Mouse (Mus musculus): ENCODE data around the gene Gm17364. TPM values are rescaled to one million over a fixed set of nuclear protein-coding genes. Genes with fewer than 3 reads are reported as not detected.

Gene Gm17364
- not detected in 2 replicates for polyA plus RNA-seq (2015; fragmentation: Nextera tagmentation; extraction: Ambion mirVana)

DNA sequence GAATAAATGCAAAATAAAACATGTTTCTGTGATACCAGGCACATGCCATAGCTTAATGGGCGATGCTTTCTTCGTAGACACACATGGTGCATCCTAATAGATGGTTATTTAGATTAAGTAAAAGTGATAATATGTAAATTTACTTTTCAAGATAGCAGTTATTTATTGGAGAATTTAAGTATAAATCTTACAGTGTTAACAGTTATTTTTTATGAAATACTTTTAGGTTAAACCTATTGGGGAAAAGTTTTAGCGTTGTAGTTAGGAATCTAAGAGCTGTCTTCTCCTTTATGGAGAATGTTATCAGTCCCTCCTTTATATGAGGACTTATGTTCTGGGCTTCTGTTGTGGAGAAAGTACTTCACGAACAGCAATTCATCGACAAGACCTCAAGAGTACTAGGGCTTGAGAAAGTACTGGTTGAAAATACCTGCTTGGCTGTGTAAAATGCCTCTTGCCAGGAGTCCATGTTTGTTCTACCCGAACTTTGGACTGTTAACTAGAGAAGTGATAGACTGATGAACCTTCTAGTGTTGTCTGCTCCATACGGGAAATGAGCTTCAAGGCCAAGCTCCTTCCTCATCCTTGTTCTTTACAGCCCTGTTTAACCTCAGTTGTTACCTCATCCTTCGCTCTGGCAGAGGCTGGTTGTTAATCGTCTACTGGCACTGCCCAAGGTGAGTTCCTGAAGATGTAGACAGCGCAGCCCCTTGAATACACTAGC is at the start of gene Gm17364:
Gm17364 (minus strand) TSS at position 51 of the 724 bp plus-strand sequence.
- no peak for ATAC-seq
- Histone ChIP-seq H3K9ac (ENCODE audit: low read depth, low read length) (no peak within 1 kb of the TSS), H3K27ac (ENCODE audit: low read depth, low read length) (no peak within 1 kb of the TSS), H3K36me3 (ENCODE audit: control insufficient read depth, insufficient read depth, low read length) (peaks cover 8% of the 10 kb centered on the region), H3K4me3 (ENCODE audit: low read length) (no peak within 1 kb of the TSS), H3K4me1 (ENCODE audit: control insufficient read depth, insufficient read depth, low read depth, low read length) (no peaks in the 10 kb centered on the region), H3K27me3 (replicated peaks; ENCODE audit: control insufficient read depth, insufficient read depth, low read length) (no peaks in the 10 kb centered on the region), H3K4me2 (ENCODE audit: low read length) (no peak within 1 kb of the TSS), H3K9me3 (ENCODE audit: control insufficient read depth, low read length) (0 out of 2 replicates have a peak, but pooled peaks cover 2% of the 10 kb centered on the region)
- 97% methylated on average over 10 of the region's 10 CpGs for WGBS

DNA sequence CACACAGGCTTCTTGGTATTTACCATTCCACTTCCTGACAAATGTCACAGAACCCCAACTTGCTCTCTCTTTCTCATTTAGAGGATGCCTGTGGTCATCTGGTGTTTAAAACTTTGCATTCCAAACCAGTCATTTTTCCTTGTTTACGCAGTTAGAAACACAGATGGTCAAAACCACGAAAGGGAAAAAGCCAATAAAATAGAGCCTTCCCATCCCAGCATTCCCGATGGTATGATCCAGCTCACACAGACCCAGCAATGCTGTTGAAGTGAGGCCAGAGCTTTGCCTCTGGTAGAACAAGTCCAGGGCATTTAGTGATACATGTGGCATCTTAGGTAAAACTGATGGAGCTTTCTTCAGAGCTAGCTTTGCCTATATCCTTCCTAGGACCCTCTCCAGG is 47.7 kb upstream of the Gm17364 start:
- ATAC-seq = no peak
- Histone ChIP-seq H3K4me2 (ENCODE audit: low read length) (no peak overlapping the region), H3K36me3 (ENCODE audit: control insufficient read depth, insufficient read depth, low read length) (peaks cover 4% of the 10 kb centered on the region), H3K27ac (ENCODE audit: low read depth, low read length) (peak overlapping the region; percentile 74), H3K4me1 (ENCODE audit: control insufficient read depth, insufficient read depth, low read depth, low read length) (peaks cover 3% of the 10 kb centered on the region; the same call in 1 of the 2 replicates), H3K9ac (ENCODE audit: low read depth, low read length) (no peak overlapping the region), H3K27me3 (replicated peaks; ENCODE audit: control insufficient read depth, insufficient read depth, low read length) (no peaks in the 10 kb centered on the region), H3K4me3 (ENCODE audit: low read length) (no peak overlapping the region), H3K9me3 (ENCODE audit: control insufficient read depth, low read length) (no peaks in the 10 kb centered on the region)
- WGBS = 76% methylated on average over 3 of the region's 3 CpGs

DNA sequence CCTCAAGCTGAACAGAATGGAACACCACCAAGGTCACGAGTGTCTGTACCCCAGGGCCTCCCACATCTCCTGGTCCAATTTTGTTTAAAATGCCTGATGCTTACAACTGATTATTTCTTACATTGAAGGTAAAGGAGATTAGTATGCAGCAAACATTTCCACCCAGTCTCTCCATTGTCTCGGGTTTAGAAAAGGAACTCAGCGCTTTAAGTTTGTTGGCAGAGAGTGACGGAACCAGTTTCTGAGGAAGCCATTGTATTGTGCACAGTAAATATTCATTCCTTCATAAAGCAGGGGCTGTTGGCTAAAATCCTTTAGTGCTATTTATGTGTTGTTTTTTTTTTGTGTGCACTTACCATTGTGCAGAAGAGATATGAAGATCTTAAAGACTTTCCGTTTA is 47.0 kb upstream of the Gm17364 start:
- Histone ChIP-seq H3K4me1 (ENCODE audit: control insufficient read depth, insufficient read depth, low read depth, low read length) (peaks cover 3% of the 10 kb centered on the region; the same call in 1 of the 2 replicates), H3K9me3 (ENCODE audit: control insufficient read depth, low read length) (no peaks in the 10 kb centered on the region), H3K4me3 (ENCODE audit: low read length) (no peak overlapping the region), H3K27ac (ENCODE audit: low read depth, low read length) (peak overlapping the region; percentile 74), H3K36me3 (ENCODE audit: control insufficient read depth, insufficient read depth, low read length) (peaks cover 10% of the 10 kb centered on the region), H3K9ac (ENCODE audit: low read depth, low read length) (no peak overlapping the region), H3K27me3 (replicated peaks; ENCODE audit: control insufficient read depth, insufficient read depth, low read length) (no peaks in the 10 kb centered on the region), H3K4me2 (ENCODE audit: low read length) (no peak overlapping the region)
- peak; percentile 61; the same call in 1 of the 2 replicates for ATAC-seq
- WGBS = 46% methylated on average over 5 of the region's 5 CpGs

DNA sequence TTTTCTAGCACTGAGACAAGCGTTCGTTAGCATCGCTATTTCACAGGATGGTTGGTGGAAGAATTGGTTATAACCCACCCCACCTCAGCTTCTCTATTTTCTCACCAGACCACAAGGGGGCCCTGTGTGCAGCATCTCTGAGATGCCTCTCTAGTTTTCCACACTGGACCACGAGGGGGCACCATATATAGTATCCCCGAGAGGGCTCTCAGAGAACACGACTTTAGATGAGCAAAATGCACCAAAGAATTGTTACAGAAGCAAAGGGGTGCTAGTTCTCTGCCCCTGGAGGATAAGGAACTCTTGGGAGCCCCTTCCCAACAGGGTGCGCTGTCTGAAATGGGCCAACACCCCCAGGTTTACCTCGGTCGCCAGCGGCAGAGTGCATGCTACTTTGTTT is 28.9 kb upstream of the Gm17364 start:
- Histone ChIP-seq H3K27ac (ENCODE audit: low read depth, low read length) (no peak overlapping the region), H3K36me3 (ENCODE audit: control insufficient read depth, insufficient read depth, low read length) (no peaks in the 10 kb centered on the region), H3K9ac (ENCODE audit: low read depth, low read length) (no peak overlapping the region), H3K9me3 (ENCODE audit: control insufficient read depth, low read length) (no peaks in the 10 kb centered on the region), H3K27me3 (replicated peaks; ENCODE audit: control insufficient read depth, insufficient read depth, low read length) (no peaks in the 10 kb centered on the region), H3K4me1 (ENCODE audit: control insufficient read depth, insufficient read depth, low read depth, low read length) (no peaks in the 10 kb centered on the region), H3K4me2 (ENCODE audit: low read length) (no peak overlapping the region), H3K4me3 (ENCODE audit: low read length) (no peak overlapping the region)
- WGBS = 60% methylated on average over 10 of the region's 10 CpGs
- no peak for ATAC-seq

DNA sequence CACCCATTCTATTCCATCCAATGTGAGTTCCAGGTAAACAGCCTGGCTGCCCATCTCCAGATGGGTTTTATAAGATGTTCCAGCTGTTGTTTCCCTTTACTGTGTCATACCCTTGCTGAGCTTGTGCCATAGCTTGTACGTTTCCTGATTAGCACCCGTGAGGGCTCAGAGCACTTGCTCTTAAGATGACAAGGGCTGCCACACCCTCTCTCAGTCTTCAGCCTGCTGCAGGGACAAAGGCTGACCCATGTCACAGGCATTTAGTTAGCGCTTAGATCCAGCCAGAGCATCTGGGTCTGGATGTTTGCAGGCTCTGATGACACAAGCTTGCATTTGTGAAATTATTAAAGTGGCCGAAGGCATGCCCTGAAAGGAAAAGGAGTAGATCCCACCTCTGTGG is 26.3 kb upstream of the Gm17364 start:
- no peak overlapping the region for H3K4me3 ChIP-seq (ENCODE audit: low read length)
- no peak overlapping the region for H3K9ac ChIP-seq (ENCODE audit: low read depth, low read length)
- no peaks in the 10 kb centered on the region for H3K27me3 ChIP-seq (replicated peaks; ENCODE audit: control insufficient read depth, insufficient read depth, low read length)
- H3K27ac ChIP-seq (ENCODE audit: low read depth, low read length) = no peak overlapping the region
- whole genome bisulfite sequencing = 58% methylated on average over 4 of the region's 4 CpGs
- ATAC-seq = no peak
- H3K36me3 ChIP-seq (ENCODE audit: control insufficient read depth, insufficient read depth, low read length) = no peaks in the 10 kb centered on the region
- no peak overlapping the region for H3K4me2 ChIP-seq (ENCODE audit: low read length)
- H3K4me1 ChIP-seq (ENCODE audit: control insufficient read depth, insufficient read depth, low read depth, low read length) = no peaks in the 10 kb centered on the region
- H3K9me3 ChIP-seq (ENCODE audit: control insufficient read depth, low read length) = no peaks in the 10 kb centered on the region

DNA sequence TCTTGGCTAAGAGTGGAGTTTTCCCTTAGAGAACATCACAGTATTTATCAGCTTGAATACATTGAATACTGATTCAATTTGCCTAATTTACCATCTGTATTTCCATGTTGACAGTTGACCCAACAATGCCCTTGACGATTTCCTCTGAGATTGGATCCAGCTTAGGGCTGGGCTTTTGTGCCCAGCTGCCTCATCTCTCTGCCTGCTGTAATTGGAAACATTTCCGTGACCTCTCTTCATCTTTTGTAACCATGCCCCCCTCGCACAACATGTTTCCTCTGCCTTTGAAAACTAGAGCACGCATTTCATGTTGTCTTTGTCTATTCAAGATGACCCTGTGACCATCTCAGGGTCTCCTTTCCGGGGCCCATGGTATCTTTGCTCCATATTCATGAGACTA is 25.2 kb upstream of the Gm17364 start:
- Histone ChIP-seq H3K9me3 (ENCODE audit: control insufficient read depth, low read length) (no peaks in the 10 kb centered on the region), H3K27me3 (replicated peaks; ENCODE audit: control insufficient read depth, insufficient read depth, low read length) (no peaks in the 10 kb centered on the region), H3K4me1 (ENCODE audit: control insufficient read depth, insufficient read depth, low read depth, low read length) (no peaks in the 10 kb centered on the region), H3K27ac (ENCODE audit: low read depth, low read length) (no peak overlapping the region), H3K9ac (ENCODE audit: low read depth, low read length) (no peak overlapping the region), H3K4me2 (ENCODE audit: low read length) (no peak overlapping the region), H3K36me3 (ENCODE audit: control insufficient read depth, insufficient read depth, low read length) (no peaks in the 10 kb centered on the region), H3K4me3 (ENCODE audit: low read length) (no peak overlapping the region)
- WGBS = 14% methylated on average over 5 of the region's 5 CpGs
- ATAC-seq = no peak

DNA sequence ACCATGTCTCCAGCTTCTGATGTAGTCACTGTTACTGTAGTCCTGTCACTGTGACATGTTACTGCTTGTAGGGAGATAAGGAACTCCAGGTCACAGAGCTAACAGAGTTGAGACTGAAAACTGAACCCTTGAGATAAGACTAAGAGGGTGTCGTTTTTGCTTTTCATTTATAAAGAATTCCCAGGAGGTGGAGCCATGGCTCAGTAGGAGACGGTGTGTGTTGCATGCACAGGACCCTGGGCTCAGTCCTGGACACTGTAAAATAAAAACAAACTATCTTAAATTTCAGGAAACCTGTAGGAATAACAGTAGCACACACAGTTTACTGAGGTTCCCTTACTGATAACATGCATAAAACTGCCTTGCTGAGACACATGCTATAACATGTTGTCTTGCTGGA is 24.8 kb upstream of the Gm17364 start:
- no peaks in the 10 kb centered on the region for H3K9me3 ChIP-seq (ENCODE audit: control insufficient read depth, low read length)
- no peak overlapping the region for H3K27ac ChIP-seq (ENCODE audit: low read depth, low read length)
- WGBS = 36% methylated on average over 2 of the region's 2 CpGs
- H3K4me3 ChIP-seq (ENCODE audit: low read length) = no peak overlapping the region
- no peak overlapping the region for H3K9ac ChIP-seq (ENCODE audit: low read depth, low read length)
- no peaks in the 10 kb centered on the region for H3K4me1 ChIP-seq (ENCODE audit: control insufficient read depth, insufficient read depth, low read depth, low read length)
- ATAC-seq = no peak
- H3K4me2 ChIP-seq (ENCODE audit: low read length) = no peak overlapping the region
- no peaks in the 10 kb centered on the region for H3K36me3 ChIP-seq (ENCODE audit: control insufficient read depth, insufficient read depth, low read length)
- no peaks in the 10 kb centered on the region for H3K27me3 ChIP-seq (replicated peaks; ENCODE audit: control insufficient read depth, insufficient read depth, low read length)

DNA sequence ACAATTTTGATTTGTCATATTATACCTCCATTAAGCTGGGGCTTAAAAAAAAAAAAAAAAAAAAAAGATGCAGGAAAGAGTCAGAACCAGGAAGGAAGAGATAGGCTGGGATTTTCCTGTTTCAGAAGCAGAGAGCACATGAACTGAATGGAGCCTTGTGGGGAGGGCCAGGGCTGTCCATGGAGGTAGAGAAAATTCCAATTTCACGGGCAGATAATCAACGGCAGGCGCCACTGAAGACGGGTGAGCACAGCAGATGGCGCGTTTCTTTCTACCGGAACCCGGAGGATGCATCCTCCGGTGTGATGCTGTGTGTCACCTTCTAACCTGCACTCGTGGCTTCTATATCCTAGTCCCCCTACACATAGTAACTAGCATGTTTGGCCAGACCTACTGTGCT is 22.6 kb upstream of the Gm17364 start:
- Histone ChIP-seq H3K9ac (ENCODE audit: low read depth, low read length) (no peak overlapping the region; the same call in 1 of the 2 replicates), H3K27ac (ENCODE audit: low read depth, low read length) (no peak overlapping the region), H3K36me3 (ENCODE audit: control insufficient read depth, insufficient read depth, low read length) (no peaks in the 10 kb centered on the region), H3K4me1 (ENCODE audit: control insufficient read depth, insufficient read depth, low read depth, low read length) (no peaks in the 10 kb centered on the region), H3K9me3 (ENCODE audit: control insufficient read depth, low read length) (peaks cover 2% of the 10 kb centered on the region), H3K4me3 (ENCODE audit: low read length) (no peak overlapping the region), H3K4me2 (ENCODE audit: low read length) (peak overlapping the region; percentile 35), H3K27me3 (replicated peaks; ENCODE audit: control insufficient read depth, insufficient read depth, low read length) (no peaks in the 10 kb centered on the region)
- peak; percentile 70 for ATAC-seq
- 31% methylated on average over 10 of the region's 10 CpGs for WGBS

DNA sequence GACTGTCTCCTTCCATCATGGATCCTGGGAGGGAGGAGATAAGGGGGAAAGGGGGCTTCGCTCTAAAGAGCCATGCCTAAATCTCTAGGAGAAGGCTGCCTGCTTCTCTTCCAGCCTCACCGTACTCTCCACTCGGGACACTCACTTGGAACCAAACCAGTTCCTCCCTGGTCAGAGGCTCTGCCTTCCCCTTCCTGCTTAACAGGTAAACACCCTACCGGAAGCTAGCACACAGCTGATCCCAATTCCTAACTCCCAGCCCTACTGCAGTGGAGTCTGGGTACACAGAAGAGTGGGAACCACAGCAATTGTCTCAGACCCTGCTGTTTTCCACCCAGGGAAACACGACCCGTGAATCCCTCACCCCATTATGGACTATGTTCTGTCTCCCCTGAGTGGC is 22.1 kb upstream of the Gm17364 start:
- Histone ChIP-seq H3K27me3 (replicated peaks; ENCODE audit: control insufficient read depth, insufficient read depth, low read length) (no peaks in the 10 kb centered on the region), H3K9me3 (ENCODE audit: control insufficient read depth, low read length) (peaks cover 3% of the 10 kb centered on the region), H3K4me3 (ENCODE audit: low read length) (no peak overlapping the region), H3K4me1 (ENCODE audit: control insufficient read depth, insufficient read depth, low read depth, low read length) (no peaks in the 10 kb centered on the region), H3K9ac (ENCODE audit: low read depth, low read length) (no peak overlapping the region), H3K27ac (ENCODE audit: low read depth, low read length) (no peak overlapping the region), H3K4me2 (ENCODE audit: low read length) (no peak overlapping the region), H3K36me3 (ENCODE audit: control insufficient read depth, insufficient read depth, low read length) (no peaks in the 10 kb centered on the region)
- no peak for ATAC-seq
- WGBS = 65% methylated on average over 6 of the region's 6 CpGs

Measured in hindbrain, embryonic 16.5 days (tissue).